Mouse (Mus musculus) heart, embryonic 11.5 days (tissue): ENCODE data around the gene Rhot2. TPM values are rescaled to one million over a fixed set of nuclear protein-coding genes. Genes with fewer than 3 reads are reported as not detected.

Experiments used
- ATAC-seq: fragments of 200-750 bp; cut with Nextera tagmentation; replicated peaks from 2 replicates; pipeline ENCODE4 v1.8.0; 2017; ENCODE audit warnings: moderate library complexity; ENCODE audit not compliant: insufficient number of reproducible peaks, low FRiP score, low TSS enrichment
- H3K27ac ChIP-seq: fragments of 300-500 bp; sonication (generic); 2 replicates; pipeline ENCODE4 v1.5.1; 2014; ENCODE audit warnings: mild to moderate bottlenecking, low read depth, low read length
- H3K27me3 ChIP-seq: fragments of 300-500 bp; sonication (generic); 2 replicates; pipeline ENCODE4 v1.6.1; 2014; ENCODE audit warnings: mild to moderate bottlenecking, low read length, mixed read lengths; ENCODE audit not compliant: control insufficient read depth, insufficient read depth
- H3K36me3 ChIP-seq: fragments of 300-500 bp; sonication (generic); 2 replicates; pipeline ENCODE4 v1.6.1; 2014; ENCODE audit warnings: mild to moderate bottlenecking, low read length, moderate library complexity, mixed read lengths; ENCODE audit not compliant: control insufficient read depth, insufficient read depth
- H3K4me1 ChIP-seq: fragments of 300-500 bp; sonication (generic); 2 replicates; pipeline ENCODE4 v1.6.1; 2014; ENCODE audit warnings: low read length; ENCODE audit not compliant: control insufficient read depth, insufficient read depth
- H3K4me2 ChIP-seq: fragments of 300-500 bp; sonication (generic); 2 replicates; pipeline ENCODE4 v1.6.1; 2014; ENCODE audit warnings: mild to moderate bottlenecking, moderate library complexity
- H3K4me3 ChIP-seq: fragments of 300-500 bp; sonication (generic); 2 replicates; pipeline ENCODE4 v1.5.1; 2014; ENCODE audit warnings: low read depth, low read length
- H3K9ac ChIP-seq: fragments of 300-500 bp; sonication (generic); 2 replicates; pipeline ENCODE4 v1.6.1; 2014; ENCODE audit warnings: mild to moderate bottlenecking, low read depth, low read length, moderate library complexity
- H3K9me3 ChIP-seq: fragments of 300-500 bp; sonication (generic); replicated peaks from 2 replicates; pipeline ENCODE4 v1.6.1; 2016; ENCODE audit warnings: low read length; ENCODE audit not compliant: control insufficient read depth
- WGBS: fragments of 180-500 bp; shearing (Covaris S2); extraction: QIAGEN DNeasy Blood & Tissue Kit; methylation state at CpG from one replicate; pipeline ENCODE4 v1.1.7; 2014; ENCODE audit not compliant: insufficient replicate concordance; 5-methylcytosine and 5-hydroxymethylcytosine counted together
- polyA plus RNA-seq: library from polyadenylated mRNA; unstranded; fragments of >200 nt; fragmentation: Nextera tagmentation; extraction: Ambion mirVana; gene quantifications from 2 replicates; pipeline ENCODE4 v1.2.1, GENCODE M21; 2014

Gene Rhot2
- polyA plus RNA-seq, 1 experiment from 2014 or later: 11.9 TPM

GRCm38 (mm10) chr17:25840519-25840918 lies 4.1 kb downstream of the Rhot2 start:
- Histone ChIP-seq H3K27ac (no peak overlapping the region), H3K4me3 (no peak overlapping the region), H3K36me3 (peaks cover 37% of the 10 kb centered on the region), H3K9ac (no peak overlapping the region), H3K27me3 (no peaks in the 10 kb centered on the region), H3K9me3 (no peaks in the 10 kb centered on the region), H3K4me2 (no peak overlapping the region), H3K4me1 (peaks cover 39% of the 10 kb centered on the region)
- ATAC-seq: no peak
- WGBS: 92% methylated on average over 6 of the region's 6 CpGs

GRCm38 (mm10) chr17:25839455-25840235 lies 5.0 kb downstream of the Rhot2 start:
- Histone ChIP-seq H3K4me2 (no peak overlapping the region), H3K36me3 (peaks cover 37% of the 10 kb centered on the region), H3K4me3 (no peak overlapping the region), H3K27ac (no peak overlapping the region), H3K9ac (no peak overlapping the region; the same call in 1 of the 2 replicates), H3K4me1 (peaks cover 46% of the 10 kb centered on the region), H3K27me3 (no peaks in the 10 kb centered on the region), H3K9me3 (no peaks in the 10 kb centered on the region)
- WGBS: 85% methylated on average over 14 of the region's 14 CpGs
- ATAC-seq: no peak

- ATAC-seq: no peak
- Histone ChIP-seq H3K27me3 (no peaks in the 10 kb centered on the region), H3K4me2 (no peak overlapping the region), H3K4me1 (peaks cover 51% of the 10 kb centered on the region), H3K4me3 (no peak overlapping the region), H3K9ac (0 out of 2 replicates have a peak overlapping the region, but pooled peaks have one; percentile 2), H3K9me3 (no peaks in the 10 kb centered on the region), H3K27ac (no peak overlapping the region), H3K36me3 (peaks cover 37% of the 10 kb centered on the region)
- WGBS: 91% methylated on average over 4 of the region's 4 CpGs
Measured at GRCm38 (mm10) chr17:25838904-25839303, 5.7 kb downstream of the Rhot2 start.

- 51% methylated on average over 3 of the region's 3 CpGs for WGBS
- Histone ChIP-seq H3K36me3 (peaks cover 37% of the 10 kb centered on the region), H3K9me3 (no peaks in the 10 kb centered on the region), H3K27ac (peak overlapping the region; percentile 69), H3K4me1 (peaks cover 44% of the 10 kb centered on the region), H3K4me3 (no peak overlapping the region), H3K9ac (peak overlapping the region; percentile 22; the same call in 1 of the 2 replicates), H3K27me3 (no peaks in the 10 kb centered on the region), H3K4me2 (peak overlapping the region; percentile 86)
- ATAC-seq: no peak
Measured at GRCm38 (mm10) chr17:25837533-25837932, 7.1 kb downstream of the Rhot2 start.

GRCm38 (mm10) chr17:25837076-25837410 lies 7.6 kb downstream of the Rhot2 start, which contains the start of gene Rhbdl1:
Gene Rhbdl1, minus strand, starts transcription at chr17:25837295.
- Histone ChIP-seq H3K4me1 (peaks cover 45% of the 10 kb centered on the region), H3K27ac (peak within 1 kb of the TSS; percentile 69), H3K9me3 (no peaks in the 10 kb centered on the region), H3K27me3 (no peaks in the 10 kb centered on the region), H3K9ac (peak within 1 kb of the TSS; percentile 73), H3K36me3 (peaks cover 33% of the 10 kb centered on the region), H3K4me3 (peak within 1 kb of the TSS; percentile 44), H3K4me2 (peak within 1 kb of the TSS; percentile 86)
- WGBS: 3% methylated on average over 29 of the region's 29 CpGs
- ATAC-seq: 0 out of 2 replicates have a peak, but pooled peaks have one; percentile 12

GRCm38 (mm10) chr17:25836397-25837075 lies 8.1 kb downstream of the Rhot2 start:
- Histone ChIP-seq H3K9me3 (no peaks in the 10 kb centered on the region), H3K36me3 (peaks cover 29% of the 10 kb centered on the region), H3K27me3 (no peaks in the 10 kb centered on the region), H3K9ac (peak overlapping the region; percentile 73), H3K27ac (peak overlapping the region; percentile 69), H3K4me3 (peak overlapping the region; percentile 44), H3K4me1 (peaks cover 50% of the 10 kb centered on the region), H3K4me2 (peak overlapping the region; percentile 86)
- 23% methylated on average over 23 of the region's 23 CpGs for WGBS
- ATAC-seq: no peak

GRCm38 (mm10) chr17:25835816-25836215 lies 8.8 kb downstream of the Rhot2 start:
- Histone ChIP-seq H3K36me3 (peaks cover 28% of the 10 kb centered on the region), H3K4me2 (peak overlapping the region; percentile 86)
- WGBS: 88% methylated on average over 16 of the region's 16 CpGs

GRCm38 (mm10) chr17:25835301-25835700 lies 9.3 kb downstream of the Rhot2 start:
- no peak overlapping the region for H3K27ac ChIP-seq
- peak overlapping the region; percentile 88; the same call in 1 of the 2 replicates for H3K4me3 ChIP-seq
- ATAC-seq: no peak
- peak overlapping the region; percentile 98 for H3K4me2 ChIP-seq
- no peaks in the 10 kb centered on the region for H3K9me3 ChIP-seq
- H3K4me1 ChIP-seq: peaks cover 60% of the 10 kb centered on the region
- H3K27me3 ChIP-seq: no peaks in the 10 kb centered on the region
- WGBS: 92% methylated on average over 7 of the region's 7 CpGs
- no peak overlapping the region for H3K9ac ChIP-seq
- H3K36me3 ChIP-seq: peaks cover 28% of the 10 kb centered on the region

More at GRCm38 (mm10) chr17:25835816-25836215, 8.8 kb downstream of the Rhot2 start:
- no peak for ATAC-seq
- Histone ChIP-seq H3K4me3 (no peak overlapping the region), H3K27me3 (no peaks in the 10 kb centered on the region), H3K9me3 (no peaks in the 10 kb centered on the region), H3K4me1 (peaks cover 56% of the 10 kb centered on the region), H3K27ac (no peak overlapping the region), H3K9ac (peak overlapping the region; percentile 73)
